Mouse (Mus musculus): Measurements from ENCODE around the gene Ptk6. TPM values are rescaled to one million over a fixed set of nuclear protein-coding genes. Genes with fewer than 3 reads are reported as not detected.
"Not testable (repeated sequence)": the region's sequence is repeated elsewhere in the genome, so short reads cannot be mapped to it uniquely, and the experiment has no call there.

Ptk6 gene
- total and polyA plus RNA-seq, 2 experiments from 2014 or later: not detected

- WGBS: 87% methylated on average over 4 of the region's 4 CpGs
- Histone ChIP-seq H3K9me3 (ENCODE audit: low read length) (no peaks in the 10 kb centered on the region), H3K4me2 (ENCODE audit: low read depth, low read length, poor library complexity, severe bottlenecking) (no peak overlapping the region), H3K9ac (replicated peaks; ENCODE audit: low read length, poor library complexity, severe bottlenecking) (no peak overlapping the region), H3K4me1 (ENCODE audit: insufficient read depth, low read length) (no peaks in the 10 kb centered on the region), H3K27me3 (ENCODE audit: insufficient read depth, low read length) (no peaks in the 10 kb centered on the region), H3K27ac (ENCODE audit: low read depth, low read length) (no peak overlapping the region), H3K4me3 (ENCODE audit: low read depth, low read length) (no peak overlapping the region), H3K36me3 (ENCODE audit: insufficient read depth, low read length) (no peaks in the 10 kb centered on the region)
- DNase-seq (ENCODE audit: low spot score) (no peak), ATAC-seq (ENCODE audit: low FRiP score) (no peak)
- TF ChIP-seq CTCF (IDR thresholded peaks at IDR 0.05): no peak
These were observed 5.8 kb downstream of the Ptk6 start for GRCm38 (mm10) chr2:181196628-181197300.

- WGBS: 76% methylated on average over 3 of the region's 3 CpGs
These were observed 9.5 kb downstream of the Ptk6 start for GRCm38 (mm10) chr2:181193044-181193443.

GRCm38 (mm10) chr2:181191936-181192335 lies 10.7 kb downstream of the Ptk6 start:
- no peak overlapping the region for H3K9ac ChIP-seq (replicated peaks; ENCODE audit: low read length, poor library complexity, severe bottlenecking)
- H3K27me3 ChIP-seq (ENCODE audit: insufficient read depth, low read length): no peaks in the 10 kb centered on the region
- 0 out of 2 replicates have a peak, but pooled peaks cover 3% of the 10 kb centered on the region for H3K36me3 ChIP-seq (ENCODE audit: insufficient read depth, low read length)
- H3K4me1 ChIP-seq (ENCODE audit: insufficient read depth, low read length): peaks cover 6% of the 10 kb centered on the region
- H3K4me2 ChIP-seq (ENCODE audit: low read depth, low read length, poor library complexity, severe bottlenecking): no peak overlapping the region
- TF ChIP-seq CTCF (IDR thresholded peaks at IDR 0.05): no peak
- no peaks in the 10 kb centered on the region for H3K9me3 ChIP-seq (ENCODE audit: low read length)
- WGBS: 55% methylated on average over 4 of the region's 4 CpGs
- no peak overlapping the region for H3K4me3 ChIP-seq (ENCODE audit: low read depth, low read length)
- H3K27ac ChIP-seq (ENCODE audit: low read depth, low read length): no peak overlapping the region
- ATAC-seq (ENCODE audit: low FRiP score) (no peak), DNase-seq (ENCODE audit: low spot score) (no peak)

More at GRCm38 (mm10) chr2:181193044-181193443, 9.5 kb downstream of the Ptk6 start:
- Histone ChIP-seq H3K4me1 (ENCODE audit: insufficient read depth, low read length) (peaks cover 6% of the 10 kb centered on the region), H3K9me3 (ENCODE audit: low read length) (no peaks in the 10 kb centered on the region), H3K4me3 (ENCODE audit: low read depth, low read length) (no peak overlapping the region), H3K27me3 (ENCODE audit: insufficient read depth, low read length) (no peaks in the 10 kb centered on the region), H3K9ac (replicated peaks; ENCODE audit: low read length, poor library complexity, severe bottlenecking) (no peak overlapping the region), H3K27ac (ENCODE audit: low read depth, low read length) (no peak overlapping the region), H3K4me2 (ENCODE audit: low read depth, low read length, poor library complexity, severe bottlenecking) (no peak overlapping the region), H3K36me3 (ENCODE audit: insufficient read depth, low read length) (0 out of 2 replicates have a peak, but pooled peaks cover 3% of the 10 kb centered on the region)
- no peak for TF ChIP-seq CTCF (IDR thresholded peaks at IDR 0.05)
- DNase-seq (ENCODE audit: low spot score): no peak
- no peak for ATAC-seq (ENCODE audit: low FRiP score)

GRCm38 (mm10) chr2:181191385-181191784 lies 11.2 kb downstream of the Ptk6 start:
- not testable (repeated sequence) for H3K9ac ChIP-seq (replicated peaks; ENCODE audit: low read length, poor library complexity, severe bottlenecking); ATAC-seq (ENCODE audit: low FRiP score); DNase-seq (ENCODE audit: low spot score); H3K27me3 ChIP-seq (ENCODE audit: insufficient read depth, low read length); H3K4me1 ChIP-seq (ENCODE audit: insufficient read depth, low read length); H3K4me3 ChIP-seq (ENCODE audit: low read depth, low read length); H3K9me3 ChIP-seq (ENCODE audit: low read length); H3K4me2 ChIP-seq (ENCODE audit: low read depth, low read length, poor library complexity, severe bottlenecking); H3K36me3 ChIP-seq (ENCODE audit: insufficient read depth, low read length); H3K27ac ChIP-seq (ENCODE audit: low read depth, low read length)
- 71% methylated on average over 4 of the region's 4 CpGs for WGBS

GRCm38 (mm10) chr2:181189321-181189720 lies 13.3 kb downstream of the Ptk6 start:
- Histone ChIP-seq H3K36me3 (ENCODE audit: insufficient read depth, low read length) (0 out of 2 replicates have a peak, but pooled peaks cover 3% of the 10 kb centered on the region), H3K4me3 (ENCODE audit: low read depth, low read length) (no peak overlapping the region), H3K4me1 (ENCODE audit: insufficient read depth, low read length) (peaks cover 6% of the 10 kb centered on the region), H3K4me2 (ENCODE audit: low read depth, low read length, poor library complexity, severe bottlenecking) (no peak overlapping the region), H3K9me3 (ENCODE audit: low read length) (no peaks in the 10 kb centered on the region), H3K27ac (ENCODE audit: low read depth, low read length) (no peak overlapping the region), H3K27me3 (ENCODE audit: insufficient read depth, low read length) (no peaks in the 10 kb centered on the region), H3K9ac (replicated peaks; ENCODE audit: low read length, poor library complexity, severe bottlenecking) (no peak overlapping the region)
- 81% methylated on average over 1 of the region's 1 CpGs for WGBS
- no peak for ATAC-seq (ENCODE audit: low FRiP score)
- DNase-seq (ENCODE audit: low spot score): no peak
- no peak for TF ChIP-seq CTCF (IDR thresholded peaks at IDR 0.05)

GRCm38 (mm10) chr2:181188681-181189080 lies 13.9 kb downstream of the Ptk6 start:
- no peak overlapping the region for H3K27ac ChIP-seq (ENCODE audit: low read depth, low read length)
- H3K27me3 ChIP-seq (ENCODE audit: insufficient read depth, low read length): no peaks in the 10 kb centered on the region

More at GRCm38 (mm10) chr2:181188681-181189080, 13.9 kb downstream of the Ptk6 start:
- H3K36me3 ChIP-seq (ENCODE audit: insufficient read depth, low read length): 0 out of 2 replicates have a peak, but pooled peaks cover 3% of the 10 kb centered on the region
- ATAC-seq (ENCODE audit: low FRiP score) (no peak), DNase-seq (ENCODE audit: low spot score) (no peak)
- 81% methylated on average over 2 of the region's 2 CpGs for WGBS
- H3K9me3 ChIP-seq (ENCODE audit: low read length): no peaks in the 10 kb centered on the region
- H3K4me1 ChIP-seq (ENCODE audit: insufficient read depth, low read length): peaks cover 6% of the 10 kb centered on the region
- no peak for TF ChIP-seq CTCF (IDR thresholded peaks at IDR 0.05)
- H3K9ac ChIP-seq (replicated peaks; ENCODE audit: low read length, poor library complexity, severe bottlenecking): no peak overlapping the region
- H3K4me3 ChIP-seq (ENCODE audit: low read depth, low read length): 0 out of 2 replicates have a peak overlapping the region, but pooled peaks have one; percentile 8
- peak overlapping the region; percentile 67 for H3K4me2 ChIP-seq (ENCODE audit: low read depth, low read length, poor library complexity, severe bottlenecking)
